Mouse (Mus musculus): ENCODE data around the gene Luzp2. TPM values are rescaled to one million over a fixed set of nuclear protein-coding genes. Genes with fewer than 3 reads are reported as not detected.

Luzp2 gene
- polyA plus RNA-seq, 1 experiment from 2014 or later: 2.1 TPM

GRCm38 (mm10) chr7:55188927-55189326 lies 353.6 kb downstream of the Luzp2 start:
- no peak overlapping the region for H3K4me3 ChIP-seq (ENCODE audit: low read depth, low read length)
- ATAC-seq (replicated peaks; ENCODE audit: insufficient number of reproducible peaks, low FRiP score, low TSS enrichment, low read depth) (no peak), DNase-seq (ENCODE audit: low spot score) (no peak)
- H3K36me3 ChIP-seq (replicated peaks; ENCODE audit: control insufficient read depth, insufficient read depth, low read depth, low read length): no peaks in the 10 kb centered on the region
- no peak overlapping the region for H3K4me2 ChIP-seq (ENCODE audit: low read depth, low read length)
- no peaks in the 10 kb centered on the region for H3K27me3 ChIP-seq (ENCODE audit: control insufficient read depth, insufficient read depth, low read length)
- no peak overlapping the region for H3K27ac ChIP-seq (replicated peaks; ENCODE audit: low read depth, low read length)
- 87% methylated on average over 10 of the region's 10 CpGs for WGBS
- no peaks in the 10 kb centered on the region for H3K4me1 ChIP-seq (ENCODE audit: control insufficient read depth, insufficient read depth, low read length)
- H3K9ac ChIP-seq (replicated peaks; ENCODE audit: low read length): no peak overlapping the region
- no peaks in the 10 kb centered on the region for H3K9me3 ChIP-seq (replicated peaks; ENCODE audit: control insufficient read depth, low read length)

GRCm38 (mm10) chr7:55189496-55189895 lies 354.2 kb downstream of the Luzp2 start:
- Histone ChIP-seq H3K9ac (replicated peaks; ENCODE audit: low read length) (no peak overlapping the region), H3K27ac (replicated peaks; ENCODE audit: low read depth, low read length) (no peak overlapping the region), H3K4me1 (ENCODE audit: control insufficient read depth, insufficient read depth, low read length) (no peaks in the 10 kb centered on the region), H3K36me3 (replicated peaks; ENCODE audit: control insufficient read depth, insufficient read depth, low read depth, low read length) (no peaks in the 10 kb centered on the region), H3K4me2 (ENCODE audit: low read depth, low read length) (no peak overlapping the region), H3K9me3 (replicated peaks; ENCODE audit: control insufficient read depth, low read length) (no peaks in the 10 kb centered on the region), H3K27me3 (ENCODE audit: control insufficient read depth, insufficient read depth, low read length) (no peaks in the 10 kb centered on the region), H3K4me3 (ENCODE audit: low read depth, low read length) (no peak overlapping the region)
- no peak for DNase-seq (ENCODE audit: low spot score)
- whole genome bisulfite sequencing: 90% methylated on average over 2 of the region's 2 CpGs
- ATAC-seq (replicated peaks; ENCODE audit: insufficient number of reproducible peaks, low FRiP score, low TSS enrichment, low read depth): no peak

- Histone ChIP-seq H3K4me2 (ENCODE audit: low read depth, low read length) (no peak overlapping the region), H3K4me3 (ENCODE audit: low read depth, low read length) (no peak overlapping the region), H3K27me3 (ENCODE audit: control insufficient read depth, insufficient read depth, low read length) (no peaks in the 10 kb centered on the region), H3K9me3 (replicated peaks; ENCODE audit: control insufficient read depth, low read length) (no peaks in the 10 kb centered on the region), H3K27ac (replicated peaks; ENCODE audit: low read depth, low read length) (no peak overlapping the region), H3K36me3 (replicated peaks; ENCODE audit: control insufficient read depth, insufficient read depth, low read depth, low read length) (no peaks in the 10 kb centered on the region), H3K9ac (replicated peaks; ENCODE audit: low read length) (no peak overlapping the region), H3K4me1 (ENCODE audit: control insufficient read depth, insufficient read depth, low read length) (no peaks in the 10 kb centered on the region)
- WGBS: 79% methylated on average over 3 of the region's 3 CpGs
- DNase-seq (ENCODE audit: low spot score) (no peak), ATAC-seq (replicated peaks; ENCODE audit: insufficient number of reproducible peaks, low FRiP score, low TSS enrichment, low read depth) (no peak)
Observed at GRCm38 (mm10) chr7:55190655-55191054, 355.4 kb downstream of the Luzp2 start.

DNA sequence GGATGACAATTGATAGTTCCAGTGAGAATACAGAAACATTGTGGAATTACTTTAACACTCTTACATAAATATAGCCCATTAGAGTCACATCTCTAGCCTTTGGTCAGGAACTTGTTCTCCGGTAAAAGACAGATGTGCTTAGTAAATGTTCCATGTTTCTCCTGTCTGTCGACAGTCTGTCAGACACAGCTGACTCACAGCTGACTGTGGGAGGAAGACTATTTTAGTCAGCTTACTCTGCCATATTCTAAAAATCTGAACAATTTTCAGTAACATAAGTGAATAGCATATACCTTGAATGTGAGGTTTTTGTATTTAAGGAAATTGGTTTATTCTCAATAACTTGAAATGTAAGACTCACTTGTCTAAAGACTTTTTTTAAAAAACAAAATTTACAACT lies 363.5 kb downstream of the Luzp2 start:
- no peak for ATAC-seq (replicated peaks; ENCODE audit: insufficient number of reproducible peaks, low FRiP score, low TSS enrichment, low read depth)
- no peak overlapping the region for H3K27ac ChIP-seq (replicated peaks; ENCODE audit: low read depth, low read length)

GRCm38 (mm10) chr7:55222997-55223396 lies 387.7 kb downstream of the Luzp2 start:
- no peaks in the 10 kb centered on the region for H3K27me3 ChIP-seq (ENCODE audit: control insufficient read depth, insufficient read depth, low read length)
- ATAC-seq (replicated peaks; ENCODE audit: insufficient number of reproducible peaks, low FRiP score, low TSS enrichment, low read depth) (no peak), DNase-seq (ENCODE audit: low spot score) (no peak)
- no peak overlapping the region for H3K9ac ChIP-seq (replicated peaks; ENCODE audit: low read length)
- no peaks in the 10 kb centered on the region for H3K9me3 ChIP-seq (replicated peaks; ENCODE audit: control insufficient read depth, low read length)
- no peaks in the 10 kb centered on the region for H3K36me3 ChIP-seq (replicated peaks; ENCODE audit: control insufficient read depth, insufficient read depth, low read depth, low read length)
- H3K4me3 ChIP-seq (ENCODE audit: low read depth, low read length): no peak overlapping the region
- H3K27ac ChIP-seq (replicated peaks; ENCODE audit: low read depth, low read length): no peak overlapping the region
- WGBS: 76% methylated on average over 2 of the region's 2 CpGs
- H3K4me1 ChIP-seq (ENCODE audit: control insufficient read depth, insufficient read depth, low read length): no peaks in the 10 kb centered on the region
- H3K4me2 ChIP-seq (ENCODE audit: low read depth, low read length): no peak overlapping the region

More for the DNA sequence above, 363.5 kb downstream of the Luzp2 start:
- 91% methylated on average over 2 of the region's 2 CpGs for WGBS
- Histone ChIP-seq H3K4me2 (ENCODE audit: low read depth, low read length) (no peak overlapping the region), H3K9ac (replicated peaks; ENCODE audit: low read length) (no peak overlapping the region), H3K9me3 (replicated peaks; ENCODE audit: control insufficient read depth, low read length) (no peaks in the 10 kb centered on the region), H3K4me3 (ENCODE audit: low read depth, low read length) (no peak overlapping the region), H3K27me3 (ENCODE audit: control insufficient read depth, insufficient read depth, low read length) (no peaks in the 10 kb centered on the region), H3K4me1 (ENCODE audit: control insufficient read depth, insufficient read depth, low read length) (no peaks in the 10 kb centered on the region), H3K36me3 (replicated peaks; ENCODE audit: control insufficient read depth, insufficient read depth, low read depth, low read length) (no peaks in the 10 kb centered on the region)
- DNase-seq (ENCODE audit: low spot score): no peak

DNA sequence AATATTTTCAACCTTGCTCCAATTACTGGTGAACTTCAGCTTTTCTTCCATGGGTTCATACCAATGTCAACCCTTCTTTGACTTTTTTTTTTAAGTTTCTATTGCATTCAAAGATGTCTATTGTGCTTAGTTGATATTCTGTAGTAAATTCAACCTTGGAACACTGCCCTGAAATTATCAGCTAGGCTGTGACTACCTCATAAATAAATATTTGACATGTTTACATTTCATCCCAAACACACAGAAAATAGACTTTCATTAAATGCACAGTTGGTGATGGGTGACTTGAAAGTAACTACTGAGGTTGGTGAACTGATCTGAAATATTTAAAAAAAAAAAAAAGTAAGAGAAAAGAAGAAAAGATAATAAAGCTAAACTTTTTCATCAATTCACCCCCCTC lies 394.1 kb downstream of the Luzp2 start:
- no peaks in the 10 kb centered on the region for H3K9me3 ChIP-seq (replicated peaks; ENCODE audit: control insufficient read depth, low read length)
- DNase-seq (ENCODE audit: low spot score): no peak
- H3K4me1 ChIP-seq (ENCODE audit: control insufficient read depth, insufficient read depth, low read length): no peaks in the 10 kb centered on the region
- ATAC-seq (replicated peaks; ENCODE audit: insufficient number of reproducible peaks, low FRiP score, low TSS enrichment, low read depth): no peak
- no peak overlapping the region for H3K4me3 ChIP-seq (ENCODE audit: low read depth, low read length)
- H3K36me3 ChIP-seq (replicated peaks; ENCODE audit: control insufficient read depth, insufficient read depth, low read depth, low read length): no peaks in the 10 kb centered on the region
- H3K27me3 ChIP-seq (ENCODE audit: control insufficient read depth, insufficient read depth, low read length): no peaks in the 10 kb centered on the region
- H3K4me2 ChIP-seq (ENCODE audit: low read depth, low read length): no peak overlapping the region
- H3K27ac ChIP-seq (replicated peaks; ENCODE audit: low read depth, low read length): no peak overlapping the region
- no peak overlapping the region for H3K9ac ChIP-seq (replicated peaks; ENCODE audit: low read length)

All from embryonic facial prominence, embryonic 11.5 days (tissue).